Mouse (Mus musculus) olfactory bulb, adult 2 months (tissue): ENCODE results near the gene Dnajc6. TPM values are rescaled to one million over a fixed set of nuclear protein-coding genes. Genes with fewer than 3 reads are reported as not detected.
A peak's percentile ranks its signal among the peaks of the same experiment; 100 is the strongest.

Source experiments
- H3K27ac ChIP-seq: fragments of 200-500 bp; 2 replicates; pipeline ENCODE4 v1.5.1; 2012; ENCODE audit warnings: low read depth, low read length; ENCODE audit not compliant: insufficient read depth
- H3K4me1 ChIP-seq: fragments of 200-500 bp; 2 replicates; pipeline ENCODE4 v1.6.1; 2012; ENCODE audit warnings: low read length; ENCODE audit not compliant: control insufficient read depth, insufficient read depth
- H3K4me3 ChIP-seq: fragments of 200-500 bp; 2 replicates; pipeline ENCODE4 v1.5.1; 2012; ENCODE audit warnings: mild to moderate bottlenecking, low read depth, low read length, moderate library complexity; ENCODE audit not compliant: insufficient read depth
- CTCF ChIP-seq: fragments of 200-500 bp; IDR thresholded peaks from 2 replicates; pipeline ENCODE4 v1.5.1; 2012; ENCODE audit warnings: low read depth, mild to moderate bottlenecking, low read length, moderate library complexity; ENCODE audit not compliant: insufficient read depth
- POLR2A ChIP-seq: fragments of 200-500 bp; IDR thresholded peaks from 2 replicates; pipeline ENCODE4 v1.6.1; 2012; ENCODE audit warnings: mild to moderate bottlenecking, low read depth, low read length, moderate library complexity; ENCODE audit not compliant: insufficient read depth
- WGBS: fragments of 180-500 bp; shearing (Covaris S2); methylation state at CpG from one replicate; pipeline ENCODE4 v1.1.7; 2018; 5-methylcytosine and 5-hydroxymethylcytosine counted together
- polyA plus RNA-seq: library from polyadenylated mRNA; stranded (reverse); fragments of >200 nt; gene quantifications from 2 replicates; pipeline ENCODE4 v1.2.4, GENCODE M21; 2012; ENCODE audit warnings: low replicate concordance; ENCODE audit not compliant: missing spikeins, insufficient read depth, insufficient read length

Gene Dnajc6
- polyA plus RNA-seq, 1 experiment = not detected

DNA sequence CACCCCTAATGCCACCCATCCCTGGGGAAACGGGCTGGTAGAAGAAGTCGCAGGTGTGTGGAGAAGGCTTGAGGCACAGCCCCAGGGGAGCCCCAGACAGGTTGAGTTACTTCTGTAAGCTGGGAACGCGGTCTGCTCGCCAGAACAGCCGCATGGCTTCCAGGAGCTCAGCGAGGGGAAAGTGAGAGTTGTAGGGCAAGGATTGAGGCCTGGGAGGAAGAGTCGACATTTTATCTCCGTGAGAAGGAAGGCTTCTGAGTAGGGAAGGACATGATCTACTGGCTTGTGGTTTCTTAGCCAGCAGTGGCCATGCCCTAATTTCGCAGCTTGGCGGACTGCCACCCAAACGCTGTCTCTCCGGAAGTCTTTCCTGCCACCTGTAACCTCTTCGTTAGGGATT lies 888 bp downstream of the Dnajc6 start:
- TF ChIP-seq POLR2A = no peak
- TF ChIP-seq CTCF = no peak
- 19% methylated on average over 14 of the region's 14 CpGs for WGBS
- peak overlapping the region; percentile 30 for H3K4me3 ChIP-seq
- H3K27ac ChIP-seq = no peak overlapping the region
- H3K4me1 ChIP-seq = peaks cover 13% of the 10 kb centered on the region

DNA sequence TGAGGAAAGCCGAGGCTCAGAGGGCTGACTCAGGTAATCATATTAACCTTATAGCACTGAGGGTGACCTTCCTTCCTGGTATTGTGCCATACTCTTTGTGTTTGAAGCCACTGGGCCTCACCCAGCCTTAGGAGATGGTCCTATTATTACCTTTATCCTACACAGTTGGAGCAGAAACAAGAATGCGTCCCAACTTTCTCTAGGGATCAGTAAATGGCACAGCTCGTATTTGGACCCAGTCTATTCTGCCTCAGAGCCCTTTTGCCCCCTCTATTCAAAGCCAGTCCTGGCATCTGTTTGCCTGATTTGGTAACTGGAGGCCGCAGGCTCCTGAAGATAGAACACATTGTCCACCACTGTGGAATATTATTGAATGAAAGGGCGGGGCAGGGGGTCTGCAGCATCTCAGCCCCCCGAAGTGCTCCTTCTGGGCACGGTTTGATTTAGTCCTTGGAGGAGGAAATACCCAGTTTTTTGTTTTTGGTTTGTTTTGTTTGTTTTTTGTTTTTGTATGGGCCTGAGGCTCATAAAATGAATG lies 8.1 kb downstream of the Dnajc6 start:
- no peak for TF ChIP-seq CTCF
- TF ChIP-seq POLR2A = no peak
- WGBS = 70% methylated on average over 7 of the region's 7 CpGs
- H3K4me3 ChIP-seq = no peak overlapping the region
- H3K4me1 ChIP-seq = peaks cover 2% of the 10 kb centered on the region; the same call in 1 of the 2 replicates
- no peak overlapping the region for H3K27ac ChIP-seq

DNA sequence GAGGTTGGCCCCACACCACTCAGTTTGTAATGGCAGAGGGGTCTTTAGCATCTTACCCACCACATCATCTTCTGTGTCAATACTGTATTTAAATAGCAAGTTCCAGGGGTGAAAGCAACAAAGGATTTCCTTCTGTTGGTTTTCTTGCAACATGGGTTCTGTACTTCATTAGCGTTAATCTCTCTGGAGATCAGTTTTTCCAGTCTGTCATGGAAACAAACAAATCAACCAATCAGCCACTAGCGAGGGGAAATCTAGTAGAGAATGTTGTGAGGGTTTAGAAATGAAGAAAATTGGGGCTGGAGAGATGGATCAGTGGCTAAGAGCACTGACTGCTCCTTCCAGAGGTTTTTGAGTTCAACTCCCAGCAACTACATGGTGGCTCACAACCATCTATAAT lies 9.5 kb downstream of the Dnajc6 start:
- 65% methylated on average over 2 of the region's 2 CpGs for WGBS
- H3K4me3 ChIP-seq = no peak overlapping the region
- TF ChIP-seq CTCF = no peak
- TF ChIP-seq POLR2A = no peak
- peaks cover 2% of the 10 kb centered on the region; the same call in 1 of the 2 replicates for H3K4me1 ChIP-seq
- H3K27ac ChIP-seq = no peak overlapping the region

DNA sequence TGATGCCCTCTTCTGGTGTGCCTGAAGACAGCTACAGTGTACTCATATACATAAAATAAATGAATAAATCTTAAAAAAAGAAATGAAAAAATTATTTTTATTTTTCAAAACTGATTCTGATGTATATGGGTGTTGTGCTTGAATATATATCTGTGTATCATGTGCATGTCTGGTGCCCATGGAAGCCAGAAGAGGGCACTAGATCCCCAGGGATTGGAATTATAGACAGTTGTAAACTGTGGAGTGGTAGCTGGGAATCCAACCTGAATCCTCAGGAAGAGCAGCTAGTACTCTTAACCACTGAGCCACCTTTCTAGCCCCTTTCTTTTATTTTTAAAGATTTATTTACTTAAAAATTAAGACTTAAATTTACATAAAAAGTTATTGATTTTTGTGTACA lies 9.9 kb downstream of the Dnajc6 start:
- TF ChIP-seq CTCF = no peak
- no peak for TF ChIP-seq POLR2A
- no peak overlapping the region for H3K27ac ChIP-seq
- peaks cover 2% of the 10 kb centered on the region; the same call in 1 of the 2 replicates for H3K4me1 ChIP-seq
- H3K4me3 ChIP-seq = no peak overlapping the region

DNA sequence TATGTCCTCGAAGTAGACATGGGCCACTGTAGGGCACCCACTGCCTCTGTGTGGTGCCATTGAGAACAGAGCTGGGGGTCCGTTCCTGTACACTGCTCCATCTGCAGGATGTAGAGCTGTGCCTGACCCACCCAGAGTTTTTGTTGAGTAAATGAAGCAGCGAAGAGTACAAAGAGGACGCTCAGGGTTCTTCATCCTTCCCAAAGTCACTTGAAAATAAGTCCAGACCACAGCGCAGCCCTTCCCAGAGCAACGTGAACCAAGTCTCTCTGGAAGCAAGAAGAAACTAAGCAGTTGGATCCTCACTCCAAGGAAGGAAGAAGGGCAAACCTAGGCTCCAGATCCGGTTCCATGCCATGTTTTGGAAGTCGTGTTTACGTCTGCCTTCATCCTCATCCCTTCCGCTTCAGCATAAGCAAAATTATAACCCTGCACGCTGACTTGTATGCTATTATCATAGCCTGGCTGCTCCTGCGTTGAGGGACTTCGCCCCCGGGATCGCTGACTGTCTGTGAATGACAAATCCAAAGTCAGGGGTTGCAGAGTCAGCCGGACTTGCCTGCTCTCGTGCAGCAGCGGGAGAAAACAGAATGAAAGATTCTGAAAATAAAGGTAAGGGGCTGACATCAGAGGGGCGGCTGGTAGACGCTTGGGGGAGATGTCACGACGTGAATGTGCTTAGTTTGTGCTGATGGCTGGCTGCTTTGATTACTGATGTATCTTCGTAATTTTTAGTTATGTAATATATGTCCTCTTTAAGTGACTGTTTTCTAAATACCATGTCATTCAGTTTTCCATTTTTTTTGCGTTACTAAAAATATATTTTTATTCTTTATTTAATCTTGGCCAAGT lies 11.3 kb downstream of the Dnajc6 start:
- Histone ChIP-seq H3K4me3 (peak overlapping the region; percentile 67), H3K4me1 (peaks cover 2% of the 10 kb centered on the region; the same call in 1 of the 2 replicates), H3K27ac (peak overlapping the region; percentile 66)
- no peak; the same call in 1 of the 2 replicates for TF ChIP-seq POLR2A
- no peak for TF ChIP-seq CTCF
- 9% methylated on average over 24 of the region's 24 CpGs for WGBS

DNA sequence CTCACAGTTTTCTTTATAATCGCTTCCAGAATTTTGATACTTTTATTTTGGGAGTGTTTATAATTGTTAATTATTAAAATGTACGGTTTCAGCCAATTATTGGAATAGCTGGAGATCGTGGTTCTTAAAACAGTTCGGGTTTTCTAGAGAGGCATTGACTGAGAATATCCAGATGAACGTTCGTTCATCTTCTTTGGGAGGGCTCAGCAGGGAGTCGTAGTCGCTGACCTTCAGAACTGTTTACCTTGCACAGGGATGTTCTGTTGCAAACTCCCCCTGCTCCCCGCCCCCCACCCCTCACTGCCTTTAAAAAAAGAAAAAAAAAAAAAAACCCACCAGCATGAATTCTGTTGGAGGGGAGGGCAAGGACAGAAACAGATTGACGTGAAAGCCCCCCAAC lies 12.0 kb downstream of the Dnajc6 start:
- Histone ChIP-seq H3K4me3 (peak overlapping the region; percentile 79), H3K27ac (peak overlapping the region; percentile 80), H3K4me1 (peaks cover 2% of the 10 kb centered on the region; the same call in 1 of the 2 replicates)
- no peak for TF ChIP-seq POLR2A
- no peak for TF ChIP-seq CTCF
- WGBS = 3% methylated on average over 10 of the region's 10 CpGs

DNA sequence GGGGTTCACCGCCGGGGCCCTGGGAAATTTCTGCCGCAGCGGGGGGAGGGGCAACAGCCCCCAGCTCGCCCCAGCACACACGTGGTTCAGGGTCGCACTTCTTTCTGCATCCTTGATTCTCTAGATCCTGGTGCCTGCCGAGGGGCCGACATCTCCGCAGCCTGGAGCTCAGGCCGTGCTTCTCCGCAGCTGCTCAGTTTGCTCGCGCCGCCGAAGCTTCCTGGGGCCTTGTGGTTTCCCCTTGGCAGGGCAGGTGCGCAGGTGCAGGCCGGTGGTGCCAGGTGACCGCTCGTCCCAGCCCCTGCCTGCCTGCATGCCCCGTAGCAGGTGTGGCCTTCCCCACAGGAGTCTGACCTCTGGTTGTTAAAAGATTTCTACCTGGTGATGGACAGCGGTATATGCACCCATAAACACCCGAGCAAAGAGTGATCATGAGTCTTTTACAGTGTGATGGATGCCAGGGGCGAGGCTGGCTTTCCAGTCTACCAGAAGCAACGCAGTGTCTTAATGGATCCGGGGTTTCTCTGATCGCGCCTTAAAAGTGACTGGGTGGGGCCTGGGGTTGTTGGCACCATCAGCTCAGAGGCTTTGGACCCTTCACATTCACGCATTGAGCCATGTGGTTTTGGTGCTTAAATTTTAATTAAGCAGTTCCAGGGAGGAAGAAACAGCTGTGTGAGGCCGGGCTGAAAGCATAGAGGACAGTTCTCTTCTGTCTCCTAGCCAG lies 12.6 kb downstream of the Dnajc6 start:
- TF ChIP-seq POLR2A = no peak
- TF ChIP-seq CTCF = no peak
- Histone ChIP-seq H3K4me1 (peaks cover 2% of the 10 kb centered on the region; the same call in 1 of the 2 replicates), H3K4me3 (peak overlapping the region; percentile 79), H3K27ac (peak overlapping the region; percentile 80)
- WGBS = 2% methylated on average over 30 of the region's 30 CpGs

DNA sequence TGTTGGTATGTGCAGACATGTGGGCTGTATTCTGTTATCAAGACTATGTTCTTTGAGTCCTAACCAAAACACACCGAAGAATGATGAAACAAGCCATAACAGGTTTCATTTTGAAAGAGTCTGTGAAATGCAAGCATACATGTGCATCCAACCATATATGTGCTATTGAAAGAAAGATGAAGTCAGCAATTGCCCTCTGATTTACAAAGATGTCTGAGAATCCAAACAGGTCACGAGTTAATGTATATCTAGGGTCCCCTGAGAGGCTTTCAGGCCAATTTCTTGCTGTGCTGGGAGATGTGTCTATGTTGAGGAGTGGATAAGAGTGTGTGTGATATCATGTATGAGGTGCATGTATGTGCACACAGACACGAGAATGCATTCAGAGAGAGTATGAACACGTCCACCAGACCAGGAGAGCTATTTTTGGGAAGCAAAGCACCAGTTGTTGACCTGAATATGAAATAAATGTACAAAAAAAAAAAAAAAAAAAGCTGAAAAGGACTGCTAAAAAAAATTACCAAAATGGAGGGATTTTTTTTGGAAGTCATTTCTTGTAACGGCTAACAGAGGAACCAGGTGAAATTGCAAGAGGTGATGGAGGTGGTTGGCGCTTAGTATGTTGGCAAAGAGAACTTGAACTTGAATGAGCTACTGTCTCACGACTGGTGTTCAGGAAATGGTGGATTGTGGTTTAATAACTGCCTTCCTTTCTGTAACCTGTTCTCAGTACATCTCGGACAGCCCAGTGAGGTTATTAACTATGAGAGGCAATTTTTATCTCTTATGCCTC lies 13.9 kb downstream of the Dnajc6 start:
- 73% methylated on average over 8 of the region's 8 CpGs for WGBS
- TF ChIP-seq CTCF (no peak), POLR2A (no peak)
- Histone ChIP-seq H3K27ac (0 out of 2 replicates have a peak overlapping the region, but pooled peaks have one; percentile 30), H3K4me1 (peaks cover 2% of the 10 kb centered on the region; the same call in 1 of the 2 replicates), H3K4me3 (no peak overlapping the region)

DNA sequence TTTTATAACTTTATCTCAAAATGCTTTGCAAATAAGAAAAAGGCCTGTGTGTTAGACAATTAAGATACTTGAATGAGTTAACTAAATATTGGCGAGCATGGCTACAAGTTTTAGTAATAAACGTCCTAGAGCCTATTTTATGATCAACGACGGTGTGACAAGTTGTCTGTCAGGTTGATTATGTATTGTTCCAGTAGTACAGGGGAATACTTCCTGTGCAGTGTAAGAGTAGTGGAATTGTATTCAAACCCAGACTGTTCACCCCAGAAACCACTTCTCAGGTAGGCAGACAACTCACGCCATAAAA lies 14.4 kb downstream of the Dnajc6 start:
- Histone ChIP-seq H3K4me1 (peaks cover 3% of the 10 kb centered on the region; the same call in 1 of the 2 replicates), H3K27ac (no peak overlapping the region), H3K4me3 (no peak overlapping the region)
- WGBS = 83% methylated on average over 5 of the region's 5 CpGs
- TF ChIP-seq CTCF (no peak), POLR2A (no peak)
